Mouse (Mus musculus) heart, embryonic 15.5 days (tissue): ENCODE measurements around the gene Mab21l2. TPM values are rescaled to one million over a fixed set of nuclear protein-coding genes. Genes with fewer than 3 reads are reported as not detected.

ENCODE experiments used
- ATAC-seq: fragments of 200-750 bp; cut with Nextera tagmentation; replicated peaks from 2 replicates; pipeline ENCODE4 v1.8.0; 2017; ENCODE audit warnings: low read depth, moderate TSS enrichment; ENCODE audit not compliant: insufficient number of reproducible peaks, insufficient read depth, low FRiP score
- H3K27ac ChIP-seq: fragments of 300-500 bp; sonication (generic); 2 replicates; pipeline ENCODE4 v1.5.1; 2015; ENCODE audit warnings: mild to moderate bottlenecking, inconsistent platforms
- H3K27me3 ChIP-seq: fragments of 300-500 bp; sonication (generic); 2 replicates; pipeline ENCODE4 v1.6.1; 2015; ENCODE audit warnings: inconsistent platforms
- H3K36me3 ChIP-seq: fragments of 300-500 bp; sonication (generic); 2 replicates; pipeline ENCODE4 v1.6.1; 2015; ENCODE audit warnings: mild to moderate bottlenecking, inconsistent platforms
- H3K4me1 ChIP-seq: fragments of 300-500 bp; sonication (generic); replicated peaks from 2 replicates; pipeline ENCODE4 v1.6.1; 2015; ENCODE audit warnings: inconsistent platforms
- H3K4me2 ChIP-seq: fragments of 300-500 bp; sonication (generic); 2 replicates; pipeline ENCODE4 v1.6.1; 2015; ENCODE audit warnings: inconsistent platforms, mild to moderate bottlenecking, moderate library complexity
- H3K4me3 ChIP-seq: fragments of 300-500 bp; sonication (generic); 2 replicates; pipeline ENCODE4 v1.5.1; 2015; ENCODE audit warnings: mild to moderate bottlenecking, inconsistent platforms
- H3K9ac ChIP-seq: fragments of 300-500 bp; sonication (generic); 2 replicates; pipeline ENCODE4 v1.6.1; 2015; ENCODE audit warnings: mild to moderate bottlenecking, inconsistent platforms
- H3K9me3 ChIP-seq: fragments of 300-500 bp; sonication (generic); replicated peaks from 2 replicates; pipeline ENCODE4 v1.6.1; 2016; ENCODE audit warnings: inconsistent platforms
- WGBS: fragments of 180-500 bp; shearing (Covaris S2); methylation state at CpG from one replicate; pipeline ENCODE4 v1.1.7; 2015; ENCODE audit warnings: mixed read lengths; 5-methylcytosine and 5-hydroxymethylcytosine counted together
- polyA plus RNA-seq: library from polyadenylated mRNA; unstranded; fragments of >200 nt; fragmentation: Nextera tagmentation; extraction: Ambion mirVana; gene quantifications from 2 replicates; pipeline ENCODE4 v1.2.1, GENCODE M21; 2015

The Mab21l2 gene
- polyA plus RNA-seq, 1 experiment from 2014 or later: 1.5 TPM

- no peaks in the 10 kb centered on the region for H3K27me3 ChIP-seq
- H3K27ac ChIP-seq: no peak overlapping the region
- no peaks in the 10 kb centered on the region for H3K4me1 ChIP-seq
- no peak overlapping the region for H3K4me2 ChIP-seq
- H3K4me3 ChIP-seq: no peak overlapping the region
- H3K9me3 ChIP-seq: no peaks in the 10 kb centered on the region
- ATAC-seq: no peak
- H3K9ac ChIP-seq: no peak overlapping the region
- WGBS: 96% methylated on average over 1 of the region's 1 CpGs
- no peaks in the 10 kb centered on the region for H3K36me3 ChIP-seq
Observed at GRCm38 (mm10) chr3:86536751-86537150, 11.7 kb downstream of the Mab21l2 start.

- no peak for ATAC-seq
- WGBS: 59% methylated on average over 16 of the region's 16 CpGs
Observed at GRCm38 (mm10) chr3:86531531-86532269, 16.7 kb downstream of the Mab21l2 start.

GRCm38 (mm10) chr3:86522880-86523505 is 25.4 kb downstream of the Mab21l2 start:
- WGBS: 68% methylated on average over 3 of the region's 3 CpGs
- Histone ChIP-seq H3K27me3 (no peaks in the 10 kb centered on the region), H3K4me1 (no peaks in the 10 kb centered on the region), H3K4me2 (no peak overlapping the region), H3K27ac (no peak overlapping the region), H3K9me3 (no peaks in the 10 kb centered on the region), H3K9ac (no peak overlapping the region), H3K4me3 (no peak overlapping the region), H3K36me3 (no peaks in the 10 kb centered on the region)
- no peak for ATAC-seq

More at GRCm38 (mm10) chr3:86531531-86532269, 16.7 kb downstream of the Mab21l2 start:
- Histone ChIP-seq H3K4me3 (no peak overlapping the region), H3K36me3 (no peaks in the 10 kb centered on the region), H3K9ac (no peak overlapping the region), H3K27me3 (no peaks in the 10 kb centered on the region), H3K4me1 (no peaks in the 10 kb centered on the region), H3K4me2 (no peak overlapping the region), H3K9me3 (no peaks in the 10 kb centered on the region), H3K27ac (no peak overlapping the region)

- no peaks in the 10 kb centered on the region for H3K36me3 ChIP-seq
- no peaks in the 10 kb centered on the region for H3K27me3 ChIP-seq
- H3K4me2 ChIP-seq: no peak overlapping the region
- 74% methylated on average over 2 of the region's 2 CpGs for WGBS
- no peak overlapping the region for H3K27ac ChIP-seq
- no peak overlapping the region for H3K4me3 ChIP-seq
- no peak overlapping the region for H3K9ac ChIP-seq
- no peaks in the 10 kb centered on the region for H3K9me3 ChIP-seq
- no peak for ATAC-seq
- no peaks in the 10 kb centered on the region for H3K4me1 ChIP-seq
Observed at GRCm38 (mm10) chr3:86518506-86519109, 29.8 kb downstream of the Mab21l2 start.

- H3K4me1 ChIP-seq: no peaks in the 10 kb centered on the region
- ATAC-seq: no peak
- H3K27me3 ChIP-seq: no peaks in the 10 kb centered on the region
Observed at GRCm38 (mm10) chr3:86500586-86500985, 47.8 kb downstream of the Mab21l2 start.

More at GRCm38 (mm10) chr3:86500586-86500985, 47.8 kb downstream of the Mab21l2 start:
- Histone ChIP-seq H3K27ac (no peak overlapping the region), H3K4me3 (no peak overlapping the region), H3K36me3 (no peaks in the 10 kb centered on the region), H3K9ac (no peak overlapping the region), H3K4me2 (no peak overlapping the region), H3K9me3 (no peaks in the 10 kb centered on the region)
